Mouse (Mus musculus) lung, postnatal 0 days (tissue): ENCODE data around the gene Dand5. TPM values are rescaled to one million over a fixed set of nuclear protein-coding genes. Genes with fewer than 3 reads are reported as not detected.

ENCODE experiments used
- ATAC-seq: fragments of 200-750 bp; cut with Nextera tagmentation; 2 replicates; pipeline ENCODE4 v1.8.0; 2017; ENCODE audit warnings: moderate library complexity
- DNase-seq: peaks from one replicate; pipeline ENCODE4 v3.0.0-alpha.2; 2016; ENCODE audit warnings: low spot score
- H3K27ac ChIP-seq: fragments of 300-500 bp; sonication (generic); 2 replicates; pipeline ENCODE4 v1.5.1; 2014; ENCODE audit warnings: antibody characterized with exemption, mild to moderate bottlenecking, low read length, mixed read lengths
- H3K27me3 ChIP-seq: fragments of 300-500 bp; sonication (generic); replicated peaks from 2 replicates; pipeline ENCODE4 v1.6.1; 2014; ENCODE audit warnings: low read length, mixed read lengths; ENCODE audit not compliant: insufficient read depth
- H3K36me3 ChIP-seq: fragments of 300-500 bp; sonication (generic); 2 replicates; pipeline ENCODE4 v1.6.1; 2014; ENCODE audit warnings: low read length, mixed read lengths; ENCODE audit not compliant: insufficient read depth
- H3K4me1 ChIP-seq: fragments of 300-500 bp; sonication (generic); 2 replicates; pipeline ENCODE4 v1.6.1; 2014; ENCODE audit warnings: antibody characterized with exemption, low read depth, low read length, mixed read lengths; ENCODE audit not compliant: insufficient read depth
- H3K4me2 ChIP-seq: fragments of 300-500 bp; sonication (generic); replicated peaks from 2 replicates; pipeline ENCODE4 v1.6.1; 2014; ENCODE audit warnings: low read depth, mild to moderate bottlenecking, low read length, moderate library complexity, mixed read lengths
- H3K4me3 ChIP-seq: fragments of 300-500 bp; sonication (generic); 2 replicates; pipeline ENCODE4 v1.5.1; 2014; ENCODE audit warnings: low read depth, low read length
- H3K9ac ChIP-seq: fragments of 300-500 bp; sonication (generic); replicated peaks from 2 replicates; pipeline ENCODE4 v1.6.1; 2014; ENCODE audit warnings: low read depth, mild to moderate bottlenecking
- H3K9me3 ChIP-seq: fragments of 300-500 bp; sonication (generic); 2 replicates; pipeline ENCODE4 v1.6.1; 2016; ENCODE audit warnings: low read length, mixed read lengths
- CTCF ChIP-seq: IDR thresholded peaks from 2 replicates; pipeline ENCODE4 v1.5.1; 2016; ENCODE audit warnings: antibody characterized with exemption, mild to moderate bottlenecking
- EP300 ChIP-seq: IDR thresholded peaks from 2 replicates; pipeline ENCODE4 v1.6.1; 2016; ENCODE audit warnings: antibody characterized with exemption, mild to moderate bottlenecking, control low read depth
- WGBS: fragments of 180-500 bp; shearing (Covaris S2); extraction: QIAGEN DNeasy Blood & Tissue Kit; methylation state at CpG from one replicate; pipeline ENCODE4 v1.1.7; 2014; 5-methylcytosine and 5-hydroxymethylcytosine counted together
- polyA plus RNA-seq: library from polyadenylated mRNA; unstranded; fragments of >200 nt; fragmentation: Nextera tagmentation; extraction: Ambion mirVana; gene quantifications from 2 replicates; pipeline ENCODE4 v1.2.1, GENCODE M21; 2015

Gene Dand5
- polyA plus RNA-seq, 1 experiment from 2014 or later = 6.8 TPM

- H3K4me1 ChIP-seq = peaks cover 8% of the 10 kb centered on the region
- no peaks in the 10 kb centered on the region for H3K27me3 ChIP-seq
- H3K4me3 ChIP-seq = no peak overlapping the region
- H3K36me3 ChIP-seq = 0 out of 2 replicates have a peak, but pooled peaks cover 6% of the 10 kb centered on the region
- no peaks in the 10 kb centered on the region for H3K9me3 ChIP-seq
- DNase-seq (no peak), ATAC-seq (no peak)
- no peak overlapping the region for H3K27ac ChIP-seq
- TF ChIP-seq EP300 (no peak), CTCF (no peak)
- no peak overlapping the region for H3K9ac ChIP-seq
- WGBS = 88% methylated on average over 15 of the region's 15 CpGs
- no peak overlapping the region for H3K4me2 ChIP-seq
Observed at GRCm38 (mm10) chr8:84797256-84797797, 25.3 kb downstream of the Dand5 start.

DNA sequence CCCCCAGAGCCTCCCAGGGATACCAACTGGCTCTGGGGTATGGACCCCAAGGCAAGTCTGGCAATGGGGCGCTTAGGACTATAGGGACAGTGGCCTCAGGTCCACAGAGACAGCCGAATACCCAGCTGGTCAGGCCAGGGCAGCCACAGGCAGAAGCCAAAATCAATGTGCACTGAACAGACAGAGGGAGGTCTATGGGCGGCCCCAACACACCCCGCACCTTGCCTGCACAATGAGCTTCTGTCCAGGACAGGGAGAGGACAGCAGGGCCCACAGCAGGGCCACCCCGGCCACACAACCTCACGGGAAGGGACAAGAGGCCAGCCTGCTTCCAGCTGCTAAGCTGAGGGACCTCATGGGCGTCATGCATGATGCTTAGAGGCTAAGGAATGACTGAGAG lies 28.1 kb downstream of the Dand5 start:
- ATAC-seq = peak; percentile 20
- no peak overlapping the region for H3K4me2 ChIP-seq
- no peak overlapping the region for H3K9ac ChIP-seq
- no peak overlapping the region for H3K4me3 ChIP-seq
- 0 out of 2 replicates have a peak, but pooled peaks cover 6% of the 10 kb centered on the region for H3K36me3 ChIP-seq
- TF ChIP-seq CTCF (no peak), EP300 (no peak)
- peak; percentile 55 for DNase-seq
- H3K9me3 ChIP-seq = no peaks in the 10 kb centered on the region
- peaks cover 22% of the 10 kb centered on the region for H3K4me1 ChIP-seq
- no peaks in the 10 kb centered on the region for H3K27me3 ChIP-seq
- 34% methylated on average over 7 of the region's 7 CpGs for WGBS
- 0 out of 2 replicates have a peak overlapping the region, but pooled peaks have one; percentile 47 for H3K27ac ChIP-seq

- Histone ChIP-seq H3K4me1 (peaks cover 26% of the 10 kb centered on the region), H3K9me3 (no peaks in the 10 kb centered on the region), H3K27ac (0 out of 2 replicates have a peak overlapping the region, but pooled peaks have one; percentile 47), H3K27me3 (no peaks in the 10 kb centered on the region), H3K4me2 (no peak overlapping the region), H3K9ac (no peak overlapping the region), H3K4me3 (no peak overlapping the region), H3K36me3 (0 out of 2 replicates have a peak, but pooled peaks cover 6% of the 10 kb centered on the region)
- peak; percentile 74 for DNase-seq
- TF ChIP-seq EP300 (no peak), CTCF (no peak)
- WGBS = 53% methylated on average over 11 of the region's 13 CpGs
- ATAC-seq = peak; percentile 36
Observed at GRCm38 (mm10) chr8:84793791-84794485, 28.7 kb downstream of the Dand5 start.

DNA sequence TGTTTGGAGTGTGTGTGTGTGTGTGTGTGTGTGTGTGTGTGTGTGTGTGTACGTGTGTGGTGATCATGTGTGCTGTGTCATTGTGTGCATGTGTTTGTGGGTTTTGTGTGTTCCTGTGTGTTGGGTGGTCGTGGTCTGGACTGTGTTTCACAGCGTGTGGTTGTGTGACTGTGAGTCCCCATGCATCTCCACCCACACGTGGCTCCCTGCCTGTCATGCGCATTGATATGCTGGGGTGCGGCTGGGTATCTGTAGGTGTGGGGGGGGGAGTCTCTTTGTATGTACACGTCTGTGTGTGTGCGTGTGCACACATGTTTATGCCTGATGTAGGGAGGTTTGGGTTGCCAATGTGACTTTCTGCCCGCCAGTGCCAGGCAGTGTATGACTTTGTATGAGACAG lies 29.5 kb downstream of the Dand5 start:
- Histone ChIP-seq H3K4me1 (peaks cover 27% of the 10 kb centered on the region), H3K4me2 (no peak overlapping the region), H3K9ac (no peak overlapping the region), H3K27ac (no peak overlapping the region), H3K4me3 (no peak overlapping the region), H3K36me3 (0 out of 2 replicates have a peak, but pooled peaks cover 6% of the 10 kb centered on the region), H3K27me3 (no peaks in the 10 kb centered on the region), H3K9me3 (no peaks in the 10 kb centered on the region)
- no peak for DNase-seq
- TF ChIP-seq EP300 (no peak), CTCF (no peak)
- ATAC-seq = no peak
- 80% methylated on average over 9 of the region's 9 CpGs for WGBS

- 0 out of 2 replicates have a peak, but pooled peaks cover 6% of the 10 kb centered on the region for H3K36me3 ChIP-seq
- no peak overlapping the region for H3K9ac ChIP-seq
- H3K27me3 ChIP-seq = no peaks in the 10 kb centered on the region
- H3K4me3 ChIP-seq = no peak overlapping the region
- DNase-seq (no peak), ATAC-seq (no peak)
- WGBS = 80% methylated on average over 12 of the region's 12 CpGs
- H3K9me3 ChIP-seq = no peaks in the 10 kb centered on the region
- H3K4me2 ChIP-seq = no peak overlapping the region
- no peak for TF ChIP-seq EP300
- H3K27ac ChIP-seq = no peak overlapping the region
- H3K4me1 ChIP-seq = peaks cover 31% of the 10 kb centered on the region
Observed at GRCm38 (mm10) chr8:84792429-84792947, 30.1 kb downstream of the Dand5 start.

GRCm38 (mm10) chr8:84790537-84790936 lies 32.1 kb downstream of the Dand5 start:
- no peak for TF ChIP-seq CTCF
- TF ChIP-seq EP300 = no peak
- Histone ChIP-seq H3K27ac (no peak overlapping the region), H3K4me3 (no peak overlapping the region), H3K36me3 (no peaks in the 10 kb centered on the region), H3K9ac (no peak overlapping the region), H3K4me1 (peaks cover 38% of the 10 kb centered on the region), H3K27me3 (0 out of 2 replicates have a peak, but pooled peaks cover 3% of the 10 kb centered on the region), H3K4me2 (no peak overlapping the region), H3K9me3 (no peaks in the 10 kb centered on the region)
- ATAC-seq (no peak), DNase-seq (no peak)
- 32% methylated on average over 2 of the region's 2 CpGs for WGBS
